Mouse (Mus musculus) cerebellum, postnatal 10 days (tissue): ENCODE results near the gene Rhox3e.
"Not testable (repeated sequence)": the region's sequence is repeated elsewhere in the genome, so short reads cannot be mapped to it uniquely, and the experiment has no call there.

Source experiments
- DNase-seq, 2 experiments: peaks; one replicate each; pipeline ENCODE4 v3.0.0; 2021; ENCODE audit warnings: mixed read lengths in 2 of 2

The Rhox3e gene

GRCm38 (mm10) chrX:37541719-37542118 is at the start of gene Rhox3e:
TSS of gene Rhox3e (plus strand) at chrX:37542019.
- not testable (repeated sequence) for DNase-seq

DNA sequence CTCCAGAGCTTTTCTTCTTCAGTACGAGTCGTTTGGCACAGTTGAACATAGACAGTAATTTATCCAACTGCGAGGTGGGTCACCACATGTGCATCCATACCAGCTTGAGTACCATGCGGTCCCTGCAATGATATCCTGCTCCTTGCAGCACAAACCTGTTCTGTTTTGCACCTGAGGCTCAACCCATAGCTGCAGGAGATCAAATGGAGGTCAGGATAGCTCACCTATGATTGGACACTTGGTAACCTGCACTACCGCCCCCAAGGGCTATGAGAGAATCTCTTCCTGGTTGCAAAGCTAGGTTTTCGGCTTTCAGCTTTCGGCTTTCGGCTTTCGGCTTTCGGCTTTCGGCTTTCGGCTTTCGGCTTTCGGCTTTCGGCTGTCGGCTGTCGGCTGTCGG is 27.8 kb upstream of the Rhox3e start, which contains the start of gene Rhox4d:
Gene Rhox4d (plus strand): TSS at position 301 of the 400 bp plus-strand sequence.
- DNase-seq: not testable (repeated sequence)

DNA sequence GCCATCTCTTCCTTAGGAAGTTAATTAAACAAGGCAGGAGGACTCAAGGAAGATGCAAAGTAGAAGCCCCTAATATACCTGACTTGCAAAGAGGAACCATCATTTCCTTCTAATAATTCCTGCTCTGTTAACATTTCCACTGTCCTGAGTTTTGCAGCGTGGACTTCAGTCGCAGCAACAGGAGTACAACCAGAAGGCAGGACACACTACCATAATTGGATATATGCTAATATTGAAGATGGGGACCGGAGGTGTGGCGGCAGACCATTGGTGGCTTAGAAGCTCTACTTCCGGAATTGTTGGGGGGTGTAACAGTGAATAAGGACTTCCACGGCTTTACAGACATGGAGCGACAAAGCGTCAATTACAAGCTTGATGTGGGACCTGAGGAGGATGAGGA is 11.7 kb upstream of the Rhox3e start, which contains the start of gene Rhox2e:
Gene Rhox2e (plus strand): TSS at position 301 of the 400 bp plus-strand sequence.
- DNase-seq: not testable (repeated sequence)

DNA sequence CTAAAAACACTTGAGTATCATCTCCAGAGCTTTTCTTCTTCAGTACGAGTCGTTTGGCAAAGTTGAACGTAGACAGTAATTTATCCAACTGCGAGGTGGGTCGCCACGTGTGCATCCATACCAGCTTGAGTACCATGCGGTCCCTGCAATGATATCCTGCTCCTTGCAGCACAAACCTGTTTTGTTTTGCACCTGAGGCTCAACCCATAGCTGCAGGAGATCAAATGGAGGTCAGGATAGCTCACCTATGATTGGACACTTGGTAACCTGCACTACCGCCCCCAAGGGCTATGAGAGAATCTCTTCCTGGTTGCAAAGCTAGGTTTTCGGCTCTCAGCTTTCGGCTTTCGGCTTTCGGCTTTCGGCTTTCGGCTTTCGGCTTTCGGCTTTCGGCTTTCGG is 15.3 kb downstream of the Rhox3e start, which contains the start of gene Rhox4e:
Gene Rhox4e (plus strand): TSS at position 301 of the 400 bp plus-strand sequence.
- DNase-seq: not testable (repeated sequence)

DNA sequence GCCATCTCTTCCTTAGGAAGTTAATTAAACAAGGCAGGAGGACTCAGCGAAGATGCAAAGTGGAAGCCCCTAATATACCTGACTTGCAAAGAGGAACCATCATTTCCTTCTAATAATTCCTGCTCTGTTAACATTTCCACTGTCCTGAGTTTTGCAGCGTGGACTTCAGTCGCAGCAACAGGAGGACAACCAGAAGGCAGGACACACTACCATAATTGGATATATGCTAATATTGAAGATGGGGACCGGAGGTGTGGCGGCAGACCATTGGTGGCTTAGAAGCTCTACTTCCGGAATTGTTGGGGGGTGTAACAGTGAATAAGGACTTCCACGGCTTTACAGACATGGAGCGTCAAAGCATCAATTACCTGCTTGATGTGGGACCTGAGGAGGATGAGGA is 29.3 kb downstream of the Rhox3e start, which contains the start of gene Rhox2f:
Gene Rhox2f (plus strand): TSS at position 301 of the 400 bp plus-strand sequence.
- DNase-seq: not testable (repeated sequence)

GRCm38 (mm10) chrX:37572638-37573037 is 30.8 kb downstream of the Rhox3e start:
- DNase-seq: not testable (repeated sequence)

GRCm38 (mm10) chrX:37580692-37581091 is 38.9 kb downstream of the Rhox3e start, which contains the start of gene Rhox3f:
TSS of gene Rhox3f (plus strand) at chrX:37580992.
- DNase-seq: not testable (repeated sequence)
